Mouse (Mus musculus): ENCODE data around the gene Reep6. TPM values are rescaled to one million over a fixed set of nuclear protein-coding genes. Genes with fewer than 3 reads are reported as not detected.

The Reep6 gene
- polyA plus RNA-seq, 1 experiment from 2014 or later, result 13.7 TPM

DNA sequence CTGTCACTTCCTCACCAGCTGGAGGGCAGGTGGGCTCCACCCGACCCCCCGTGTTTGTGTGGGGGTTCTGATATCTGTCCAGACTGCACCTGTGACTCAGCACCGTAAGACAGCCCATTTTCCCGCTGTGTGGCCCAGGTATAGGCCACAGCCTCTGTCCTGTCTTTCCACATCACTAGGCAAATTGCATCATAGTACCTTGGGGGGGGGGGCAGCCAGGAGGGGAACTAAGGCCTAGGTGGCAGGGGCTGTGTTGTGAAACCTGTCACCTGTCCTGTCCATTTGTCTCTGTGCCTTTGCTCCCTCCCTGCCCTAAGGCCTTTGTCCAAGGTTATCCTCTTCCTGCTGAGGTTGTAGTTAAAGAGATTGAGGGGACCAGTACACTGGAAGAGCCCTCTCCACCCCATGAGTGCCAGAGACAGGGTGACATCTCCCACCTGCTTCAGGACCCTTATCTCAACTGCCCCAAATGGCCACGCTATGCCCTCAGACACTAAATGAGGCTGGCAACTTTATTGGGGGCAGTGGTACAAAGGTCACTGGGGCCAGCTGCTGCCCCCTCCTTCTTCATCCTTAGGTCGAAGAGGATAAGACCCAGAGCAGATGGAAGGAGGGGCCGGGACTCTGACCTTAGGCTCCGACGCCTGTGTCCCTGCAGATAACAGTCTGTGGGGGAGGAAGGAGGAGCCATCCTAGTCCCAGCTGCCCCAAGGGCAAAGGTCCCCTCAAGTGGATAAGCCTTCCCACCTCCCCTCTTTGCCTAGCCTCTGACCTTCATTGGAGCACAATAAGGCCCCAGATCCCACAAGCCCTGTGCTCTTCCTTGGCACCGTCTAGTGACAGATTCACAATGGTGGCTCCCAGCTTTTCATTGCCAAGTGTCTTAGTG is 2.1 kb downstream of the Reep6 start:
- no peaks in the 10 kb centered on the region for H3K36me3 ChIP-seq
- peaks cover 33% of the 10 kb centered on the region for H3K4me1 ChIP-seq
- no peak overlapping the region for H3K4me3 ChIP-seq (replicated peaks)
- no peak overlapping the region for H3K9ac ChIP-seq
- no peak for ATAC-seq (ENCODE audit: insufficient number of reproducible peaks, low FRiP score, low TSS enrichment, low read depth)
- H3K27ac ChIP-seq (replicated peaks), result no peak overlapping the region
- WGBS, result 63% methylated on average over 10 of the region's 10 CpGs
- 0 out of 2 replicates have a peak, but pooled peaks cover 3% of the 10 kb centered on the region for H3K27me3 ChIP-seq
- no peaks in the 10 kb centered on the region for H3K9me3 ChIP-seq (replicated peaks)
- H3K4me2 ChIP-seq (replicated peaks), result no peak overlapping the region

- 0 out of 2 replicates have a peak, but pooled peaks cover 3% of the 10 kb centered on the region for H3K27me3 ChIP-seq
- ATAC-seq (ENCODE audit: insufficient number of reproducible peaks, low FRiP score, low TSS enrichment, low read depth), result no peak
- H3K4me3 ChIP-seq (replicated peaks), result no peak overlapping the region
- peaks cover 33% of the 10 kb centered on the region for H3K4me1 ChIP-seq
- H3K27ac ChIP-seq (replicated peaks), result no peak overlapping the region
- no peak overlapping the region for H3K9ac ChIP-seq
- H3K9me3 ChIP-seq (replicated peaks), result no peaks in the 10 kb centered on the region
- no peak overlapping the region for H3K4me2 ChIP-seq (replicated peaks)
- 64% methylated on average over 5 of the region's 5 CpGs for whole genome bisulfite sequencing
- no peaks in the 10 kb centered on the region for H3K36me3 ChIP-seq
These were observed 2.8 kb downstream of the Reep6 start for GRCm38 (mm10) chr10:80332525-80332989.

GRCm38 (mm10) chr10:80336263-80336662 is 6.5 kb downstream of the Reep6 start:
- Histone ChIP-seq H3K4me3 (replicated peaks) (no peak overlapping the region), H3K9ac (no peak overlapping the region), H3K27me3 (peaks cover 15% of the 10 kb centered on the region), H3K4me2 (replicated peaks) (no peak overlapping the region), H3K9me3 (replicated peaks) (no peaks in the 10 kb centered on the region), H3K4me1 (peaks cover 25% of the 10 kb centered on the region), H3K27ac (replicated peaks) (no peak overlapping the region), H3K36me3 (no peaks in the 10 kb centered on the region)
- ATAC-seq (ENCODE audit: insufficient number of reproducible peaks, low FRiP score, low TSS enrichment, low read depth), result no peak
- 78% methylated on average over 12 of the region's 12 CpGs for WGBS

- no peak for ATAC-seq (ENCODE audit: insufficient number of reproducible peaks, low FRiP score, low TSS enrichment, low read depth)
- Histone ChIP-seq H3K4me3 (replicated peaks) (0 out of 2 replicates have a peak overlapping the region, but pooled peaks have one; percentile 16), H3K36me3 (no peaks in the 10 kb centered on the region), H3K27me3 (peaks cover 49% of the 10 kb centered on the region), H3K27ac (replicated peaks) (no peak overlapping the region), H3K9me3 (replicated peaks) (no peaks in the 10 kb centered on the region), H3K4me1 (peaks cover 51% of the 10 kb centered on the region), H3K9ac (no peak overlapping the region), H3K4me2 (replicated peaks) (peak overlapping the region; percentile 34)
- 16% methylated on average over 19 of the region's 19 CpGs for WGBS
These were observed 10.4 kb downstream of the Reep6 start for GRCm38 (mm10) chr10:80339941-80340750.

GRCm38 (mm10) chr10:80341026-80341425 is 11.3 kb downstream of the Reep6 start:
- no peak for ATAC-seq (ENCODE audit: insufficient number of reproducible peaks, low FRiP score, low TSS enrichment, low read depth)
- peaks cover 57% of the 10 kb centered on the region for H3K27me3 ChIP-seq
- H3K4me1 ChIP-seq, result peaks cover 55% of the 10 kb centered on the region
- H3K36me3 ChIP-seq, result no peaks in the 10 kb centered on the region
- 20% methylated on average over 21 of the region's 21 CpGs for WGBS
- H3K27ac ChIP-seq (replicated peaks), result no peak overlapping the region
- H3K4me3 ChIP-seq (replicated peaks), result no peak overlapping the region
- H3K9ac ChIP-seq, result no peak overlapping the region
- H3K4me2 ChIP-seq (replicated peaks), result no peak overlapping the region
- H3K9me3 ChIP-seq (replicated peaks), result no peaks in the 10 kb centered on the region

DNA sequence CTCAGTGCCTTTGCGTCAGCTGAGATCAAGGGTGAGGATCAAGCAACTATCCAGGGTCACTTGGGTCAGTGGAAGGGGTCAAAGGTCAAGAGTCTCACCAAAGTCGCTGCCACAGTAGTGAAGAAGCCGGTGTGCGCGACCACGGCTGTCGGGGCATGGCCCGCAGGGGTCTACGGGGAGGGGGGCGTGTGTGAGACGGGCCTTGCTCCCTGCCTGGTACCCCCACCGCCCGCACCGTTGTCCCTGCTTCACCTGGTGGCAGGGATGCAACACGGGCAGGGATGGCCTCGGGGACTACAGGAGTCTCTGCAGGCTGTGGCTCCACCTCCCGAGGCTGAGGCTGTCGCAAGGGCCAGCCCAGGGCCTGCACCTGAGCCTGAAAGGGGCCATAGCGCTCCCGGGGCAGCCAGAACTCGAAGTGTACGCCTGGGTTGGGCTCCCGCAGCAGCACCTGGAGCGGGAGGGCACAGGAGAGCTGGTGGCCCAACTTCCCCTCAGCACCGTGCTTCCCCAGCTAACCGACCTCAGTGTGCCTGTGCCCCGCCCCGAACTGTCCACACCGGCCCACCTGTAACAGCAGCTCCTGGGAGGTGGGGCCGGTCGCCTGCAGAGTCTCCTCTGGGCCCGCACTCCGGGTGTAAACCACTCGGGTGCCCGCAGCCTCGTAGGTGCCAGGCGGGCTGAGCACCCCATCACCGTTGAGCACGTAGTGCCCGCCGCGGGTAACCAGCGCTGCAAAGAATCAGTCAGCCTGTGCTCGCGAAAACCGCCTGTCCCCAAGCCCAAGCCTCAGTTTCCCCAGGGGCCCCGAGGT is 11.9 kb downstream of the Reep6 start:
- Histone ChIP-seq H3K4me2 (replicated peaks) (peak overlapping the region; percentile 57), H3K9ac (no peak overlapping the region), H3K4me1 (peaks cover 55% of the 10 kb centered on the region), H3K27me3 (peaks cover 61% of the 10 kb centered on the region), H3K4me3 (replicated peaks) (peak overlapping the region; percentile 39), H3K9me3 (replicated peaks) (no peaks in the 10 kb centered on the region), H3K36me3 (no peaks in the 10 kb centered on the region), H3K27ac (replicated peaks) (no peak overlapping the region)
- WGBS, result 5% methylated on average over 47 of the region's 47 CpGs
- no peak for ATAC-seq (ENCODE audit: insufficient number of reproducible peaks, low FRiP score, low TSS enrichment, low read depth)

- WGBS, result under 1% methylated on average over 26 of the region's 26 CpGs
- no peak overlapping the region for H3K9ac ChIP-seq
These were observed 12.6 kb downstream of the Reep6 start for GRCm38 (mm10) chr10:80342305-80342748.

DNA sequence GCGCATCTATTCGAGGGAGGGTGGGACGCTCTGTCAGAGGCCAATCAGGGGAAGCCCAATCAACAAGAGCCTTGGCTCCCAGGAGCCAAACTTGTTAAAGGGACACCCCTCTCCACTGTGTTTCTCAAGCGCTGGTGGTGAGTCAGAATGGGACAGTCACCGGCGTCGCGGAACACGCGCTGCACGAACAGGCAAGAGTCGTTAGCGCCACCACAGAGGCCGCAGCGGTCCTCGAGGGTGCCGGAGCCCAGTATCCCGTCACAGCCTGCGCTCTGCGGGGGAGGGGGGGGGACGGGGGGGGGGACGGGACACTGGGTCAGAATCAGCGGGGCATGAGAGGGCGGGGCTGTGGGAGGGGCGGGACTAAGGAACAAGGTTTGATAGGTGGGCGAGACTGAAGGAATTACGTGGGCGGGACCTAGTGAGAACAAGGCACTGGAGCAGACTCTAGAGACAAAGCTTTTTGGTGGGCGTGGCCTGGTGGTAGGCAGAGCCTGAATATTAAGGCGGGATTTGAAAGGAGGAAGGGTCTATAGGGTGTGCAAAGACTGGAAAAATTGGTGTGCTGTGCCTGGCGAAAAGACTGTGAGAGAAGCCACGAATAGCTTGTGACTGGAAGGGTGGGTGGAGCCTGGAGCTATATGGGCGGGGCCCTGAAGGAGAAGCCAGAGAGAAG is 13.1 kb downstream of the Reep6 start:
- no peak overlapping the region for H3K9ac ChIP-seq
- H3K9me3 ChIP-seq (replicated peaks), result no peaks in the 10 kb centered on the region
- peak; percentile 82 for ATAC-seq (ENCODE audit: insufficient number of reproducible peaks, low FRiP score, low TSS enrichment, low read depth)
- WGBS, result under 1% methylated on average over 32 of the region's 33 CpGs
- H3K4me3 ChIP-seq (replicated peaks), result peak overlapping the region; percentile 39
- peaks cover 61% of the 10 kb centered on the region for H3K4me1 ChIP-seq
- peak overlapping the region; percentile 65; the same call in 1 of the 2 replicates for H3K27ac ChIP-seq (replicated peaks)
- H3K36me3 ChIP-seq, result no peaks in the 10 kb centered on the region
- peaks cover 72% of the 10 kb centered on the region for H3K27me3 ChIP-seq
- peak overlapping the region; percentile 57 for H3K4me2 ChIP-seq (replicated peaks)

More at GRCm38 (mm10) chr10:80342305-80342748, 12.6 kb downstream of the Reep6 start:
- H3K4me1 ChIP-seq, result peaks cover 57% of the 10 kb centered on the region
- no peaks in the 10 kb centered on the region for H3K9me3 ChIP-seq (replicated peaks)
- 0 out of 2 replicates have a peak overlapping the region, but pooled peaks have one; percentile 65 for H3K27ac ChIP-seq (replicated peaks)
- ATAC-seq (ENCODE audit: insufficient number of reproducible peaks, low FRiP score, low TSS enrichment, low read depth), result no peak
- peak overlapping the region; percentile 39 for H3K4me3 ChIP-seq (replicated peaks)
- H3K36me3 ChIP-seq, result no peaks in the 10 kb centered on the region
- H3K27me3 ChIP-seq, result peaks cover 66% of the 10 kb centered on the region
- H3K4me2 ChIP-seq (replicated peaks), result peak overlapping the region; percentile 57

DNA sequence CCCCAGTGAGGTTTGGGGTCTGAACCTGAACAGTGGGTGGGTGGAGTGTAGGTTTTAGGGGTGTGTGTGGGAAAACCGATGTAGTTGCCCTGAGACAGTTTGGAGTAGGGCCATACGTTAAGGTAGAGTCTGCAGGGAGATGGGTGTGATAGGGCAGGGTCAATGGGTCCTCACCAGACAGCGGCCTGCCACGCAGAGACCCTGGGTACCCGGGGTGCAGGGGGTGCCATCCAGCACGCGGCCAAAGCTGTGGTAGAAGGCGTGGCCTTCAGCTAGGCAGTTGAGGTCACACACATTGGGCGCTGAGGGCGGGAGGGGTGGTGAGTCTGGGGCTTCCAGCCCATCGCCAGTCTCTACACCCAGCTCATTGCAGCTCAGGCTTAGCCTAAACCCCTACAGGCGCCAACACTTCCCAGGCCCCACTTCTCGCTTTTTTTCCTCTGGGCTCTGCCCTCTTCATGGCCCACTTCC is 13.7 kb downstream of the Reep6 start:
- Histone ChIP-seq H3K4me3 (replicated peaks) (peak overlapping the region; percentile 39), H3K27ac (replicated peaks) (peak overlapping the region; percentile 65; the same call in 1 of the 2 replicates), H3K4me1 (peaks cover 66% of the 10 kb centered on the region), H3K36me3 (no peaks in the 10 kb centered on the region), H3K9me3 (replicated peaks) (no peaks in the 10 kb centered on the region), H3K9ac (no peak overlapping the region), H3K27me3 (peaks cover 77% of the 10 kb centered on the region), H3K4me2 (replicated peaks) (peak overlapping the region; percentile 57)
- no peak; the same call in 1 of the 2 replicates for ATAC-seq (ENCODE audit: insufficient number of reproducible peaks, low FRiP score, low TSS enrichment, low read depth)
- 26% methylated on average over 13 of the region's 13 CpGs for WGBS

- H3K9me3 ChIP-seq (replicated peaks), result no peaks in the 10 kb centered on the region
- H3K4me3 ChIP-seq (replicated peaks), result peak overlapping the region; percentile 16
- ATAC-seq (ENCODE audit: insufficient number of reproducible peaks, low FRiP score, low TSS enrichment, low read depth), result no peak
- 33% methylated on average over 9 of the region's 9 CpGs for WGBS
- H3K9ac ChIP-seq, result no peak overlapping the region
- peak overlapping the region; percentile 56 for H3K27ac ChIP-seq (replicated peaks)
- H3K4me2 ChIP-seq (replicated peaks), result peak overlapping the region; percentile 57
- H3K36me3 ChIP-seq, result no peaks in the 10 kb centered on the region
- peaks cover 85% of the 10 kb centered on the region for H3K27me3 ChIP-seq
- peaks cover 74% of the 10 kb centered on the region for H3K4me1 ChIP-seq
These were observed 14.4 kb downstream of the Reep6 start for GRCm38 (mm10) chr10:80344131-80344661.
